Mouse (Mus musculus) cerebellum, adult 9-11 months (tissue): ENCODE data around the gene Tmem56.

Experiments used
- DNase-seq: peaks from one replicate; pipeline ENCODE4 v3.0.0; 2022

Gene Tmem56

DNA sequence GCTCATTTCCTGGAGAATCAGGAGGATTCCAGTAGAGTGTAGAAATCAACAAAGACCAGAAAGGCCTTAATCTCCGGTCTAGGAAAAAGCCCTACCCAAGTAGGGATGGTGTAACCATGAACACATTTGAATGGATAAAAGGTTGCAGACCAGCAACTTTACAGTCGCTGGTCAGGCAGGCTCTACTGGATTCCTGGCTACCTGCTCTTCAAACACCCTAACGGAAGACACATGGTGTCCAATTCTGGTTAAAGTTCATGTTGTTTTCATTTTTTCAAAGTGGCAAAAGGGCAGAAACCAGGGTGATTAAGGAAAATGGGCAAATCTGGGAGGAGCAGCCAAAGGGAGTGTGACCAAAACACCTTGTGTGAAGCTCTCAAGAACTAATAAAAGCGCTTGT is 5.9 kb downstream of the Tmem56 start:
- no peak for DNase-seq

DNA sequence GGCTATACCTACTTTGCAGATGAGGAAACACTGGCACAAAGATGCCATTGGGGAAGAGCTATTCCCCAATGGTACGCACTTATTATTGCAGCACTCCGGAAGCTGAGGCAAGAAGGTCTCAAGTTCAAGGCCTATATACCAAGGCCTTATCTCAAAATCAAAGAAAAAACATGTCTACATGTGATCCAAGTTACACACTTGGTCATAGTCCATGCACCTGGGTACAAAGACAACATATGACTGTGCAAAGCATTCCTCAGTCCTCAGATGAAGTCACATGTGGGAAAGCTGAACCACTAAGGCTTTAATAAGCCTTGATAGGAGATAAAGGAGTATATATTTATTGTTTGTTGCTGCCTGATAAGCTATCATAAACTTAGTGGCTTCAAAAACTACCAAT is 8.9 kb downstream of the Tmem56 start:
- DNase-seq = no peak

GRCm38 (mm10) chr3:121272577-121272976 is 10.3 kb downstream of the Tmem56 start:
- no peak for DNase-seq

GRCm38 (mm10) chr3:121267283-121267682 is 15.6 kb downstream of the Tmem56 start:
- no peak for DNase-seq

DNA sequence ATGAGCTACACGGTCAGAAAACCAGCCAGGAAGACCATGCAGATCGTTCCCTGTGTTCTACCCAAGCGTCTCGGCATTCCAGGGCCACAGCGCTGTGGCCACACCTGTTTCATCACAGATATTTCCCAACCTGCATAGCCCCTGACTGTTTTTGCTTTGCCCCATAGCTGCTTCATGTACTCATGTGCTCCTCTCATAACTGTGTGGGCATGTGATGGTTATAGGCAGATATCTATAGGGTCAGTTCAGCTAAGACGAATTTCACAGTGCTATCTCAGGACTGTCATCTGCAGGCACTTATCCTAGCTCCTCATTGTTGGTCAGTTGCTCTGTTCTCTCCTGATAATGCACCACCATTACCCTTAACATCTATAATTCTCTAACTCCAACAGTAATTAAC is 18.7 kb downstream of the Tmem56 start:
- DNase-seq = no peak

- DNase-seq = peak; percentile 88
Measured at GRCm38 (mm10) chr3:121263205-121263548, 19.7 kb downstream of the Tmem56 start.

- peak; percentile 81 for DNase-seq
Measured at GRCm38 (mm10) chr3:121262521-121263204, 20.2 kb downstream of the Tmem56 start.

GRCm38 (mm10) chr3:121261939-121262520 is 20.9 kb downstream of the Tmem56 start:
- DNase-seq = no peak

DNA sequence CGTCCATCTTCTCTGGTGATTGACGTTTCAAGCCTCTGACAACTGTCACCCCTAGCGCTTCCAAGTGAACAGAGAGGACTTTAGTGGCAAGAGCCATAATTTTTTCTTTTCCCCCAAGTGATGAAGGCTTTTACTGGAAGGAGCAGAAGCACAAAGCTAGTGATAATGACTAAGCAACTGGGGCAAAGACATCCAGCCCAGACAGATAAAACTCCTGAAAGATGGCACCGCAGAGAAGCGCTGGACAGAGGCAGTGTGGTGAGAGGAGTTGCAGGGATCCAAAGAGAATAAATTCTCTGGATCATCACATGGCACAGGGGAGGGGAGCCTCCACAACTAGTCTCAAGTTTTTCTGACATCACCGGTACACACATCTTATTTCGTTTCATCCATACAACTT is 21.6 kb downstream of the Tmem56 start:
- DNase-seq = no peak

DNA sequence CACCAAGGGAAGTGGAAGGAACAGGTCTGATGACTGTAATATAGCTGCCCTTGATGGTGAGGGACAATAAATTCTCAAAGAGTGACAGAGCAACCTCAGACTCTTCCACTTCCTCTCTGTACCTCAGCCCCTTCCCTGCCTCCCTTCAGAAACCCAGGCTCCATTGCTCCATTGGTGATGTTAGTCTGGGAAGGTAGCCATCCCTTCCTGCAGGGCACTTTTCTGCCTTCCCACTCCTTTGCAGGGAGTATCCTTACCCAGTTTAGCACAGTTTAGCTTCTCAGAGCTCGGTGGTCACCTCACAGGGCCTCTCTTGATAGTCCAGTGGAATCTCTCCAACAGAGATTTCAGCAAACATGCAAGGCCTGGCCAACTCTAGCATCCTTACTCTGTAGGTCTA is 22.1 kb downstream of the Tmem56 start:
- no peak for DNase-seq

DNA sequence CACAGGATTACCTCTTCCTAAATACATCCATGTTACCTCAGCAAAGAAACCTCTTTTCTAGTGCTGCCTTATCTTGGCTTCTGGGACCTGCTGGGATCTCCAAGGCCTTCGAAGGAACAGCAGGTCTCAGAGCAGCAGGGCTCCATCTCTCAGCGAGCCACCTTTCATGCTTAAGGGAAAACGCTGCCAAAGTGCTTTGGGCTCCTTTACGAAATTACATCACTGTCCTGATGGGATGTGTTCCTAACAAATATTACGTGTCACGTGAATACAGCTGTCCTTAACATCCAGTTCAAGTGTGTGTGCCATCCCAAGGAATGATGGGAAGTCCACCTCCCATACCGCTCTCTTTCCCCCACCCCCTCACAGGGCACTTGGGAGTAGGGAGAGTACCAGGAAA is 22.9 kb downstream of the Tmem56 start:
- peak; percentile 65 for DNase-seq

DNA sequence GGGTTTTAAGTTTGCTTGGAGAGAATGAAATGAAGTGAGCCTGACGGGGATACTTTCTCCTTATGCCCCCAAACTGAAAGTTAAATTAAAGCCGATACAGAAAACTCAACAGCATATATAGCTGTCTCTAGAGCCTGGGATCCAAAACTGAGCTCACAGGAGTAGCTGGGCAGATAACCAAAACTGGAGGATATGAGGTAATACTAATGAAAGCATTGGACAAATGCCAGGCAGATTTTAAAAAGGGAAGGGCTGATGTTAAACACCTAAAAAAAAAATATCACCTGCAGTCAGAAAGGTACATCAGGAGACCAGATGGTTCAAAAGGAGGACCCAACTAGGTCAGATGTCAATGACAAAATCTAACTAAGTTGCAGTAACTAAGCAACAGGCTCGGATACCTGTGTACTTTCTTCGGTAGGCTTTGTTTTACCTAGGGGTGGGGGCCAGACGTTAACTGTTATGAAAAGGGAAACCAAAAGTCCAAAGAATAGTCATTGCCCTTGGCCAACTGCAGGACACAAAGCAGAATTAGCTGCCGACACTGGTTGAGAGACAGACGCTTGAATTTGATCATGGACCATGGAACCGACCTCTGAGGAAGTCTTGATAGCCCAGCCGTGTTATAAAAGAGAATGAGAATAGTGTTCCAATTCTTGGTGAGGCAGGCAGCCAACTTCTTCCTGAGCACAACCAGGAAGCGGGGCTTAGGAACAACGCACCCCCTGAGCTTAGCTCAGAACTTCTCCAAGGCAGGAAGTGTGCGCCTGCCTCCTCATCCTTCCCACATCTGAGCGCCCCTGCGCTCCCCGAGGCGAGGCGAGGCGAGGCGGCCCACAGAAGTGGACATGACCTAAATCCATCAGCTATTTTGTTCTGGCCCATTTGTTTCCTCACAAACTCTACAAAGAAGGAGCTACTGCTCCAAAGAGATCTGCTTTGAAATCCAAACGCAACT is 24.1 kb downstream of the Tmem56 start:
- DNase-seq = peak; percentile 62

DNA sequence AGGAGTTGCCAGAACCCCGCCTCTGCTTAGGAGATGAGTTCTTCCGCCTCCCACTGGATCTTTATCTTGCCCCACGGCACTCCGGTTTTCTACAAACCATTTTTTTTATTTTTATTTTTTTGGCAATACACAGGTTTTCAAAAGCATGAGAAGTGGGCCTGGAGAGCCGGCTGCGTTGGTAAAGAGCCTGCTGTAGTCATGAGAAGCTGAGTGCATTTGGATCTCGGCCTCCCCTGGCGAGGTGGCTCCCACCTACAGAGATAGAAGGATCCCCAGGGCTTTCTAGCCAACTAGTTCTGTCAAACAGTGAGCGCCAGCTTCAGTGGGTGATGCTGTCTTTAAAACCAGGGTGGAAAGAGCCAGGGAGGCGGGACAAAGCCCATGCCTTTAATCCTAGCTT is 25.5 kb downstream of the Tmem56 start:
- DNase-seq = no peak

DNA sequence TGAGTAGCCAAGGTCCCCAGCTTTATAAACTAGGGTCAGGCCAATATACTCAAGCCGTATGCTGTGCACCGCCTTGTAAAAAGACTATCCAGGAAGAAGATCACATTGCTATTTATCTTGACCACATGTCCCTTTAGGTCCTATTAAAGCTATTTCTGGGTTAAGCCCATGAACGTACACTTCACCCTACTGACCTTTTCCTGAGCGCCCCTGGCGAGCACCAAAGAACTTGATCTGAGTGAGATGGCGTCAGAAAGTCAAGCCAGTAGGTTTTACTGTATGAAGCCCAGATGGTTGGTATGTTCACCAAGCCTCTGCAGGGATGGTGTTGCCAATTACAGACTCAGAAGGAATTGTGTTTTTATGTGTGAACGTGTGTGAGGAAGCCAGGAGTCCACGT is 26.8 kb downstream of the Tmem56 start:
- no peak for DNase-seq

DNA sequence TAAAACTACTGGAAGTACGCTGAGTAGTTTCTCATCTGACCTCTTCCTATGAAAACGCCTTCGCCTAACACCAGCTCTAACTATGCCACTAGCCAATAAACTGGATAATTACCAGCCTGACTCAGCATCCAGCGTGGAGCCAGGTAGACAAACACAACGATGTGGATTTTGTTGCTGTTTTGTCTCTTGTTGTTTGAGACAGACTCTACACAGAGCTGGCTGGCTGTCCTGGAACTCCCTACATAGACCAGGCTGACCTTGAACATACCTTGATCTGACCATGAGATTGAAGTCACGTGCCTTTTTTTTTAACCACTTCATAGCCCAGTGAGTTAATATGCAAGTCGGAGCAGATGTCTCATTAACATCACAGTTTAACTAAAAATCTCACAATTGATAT is 27.4 kb downstream of the Tmem56 start:
- DNase-seq = no peak

DNA sequence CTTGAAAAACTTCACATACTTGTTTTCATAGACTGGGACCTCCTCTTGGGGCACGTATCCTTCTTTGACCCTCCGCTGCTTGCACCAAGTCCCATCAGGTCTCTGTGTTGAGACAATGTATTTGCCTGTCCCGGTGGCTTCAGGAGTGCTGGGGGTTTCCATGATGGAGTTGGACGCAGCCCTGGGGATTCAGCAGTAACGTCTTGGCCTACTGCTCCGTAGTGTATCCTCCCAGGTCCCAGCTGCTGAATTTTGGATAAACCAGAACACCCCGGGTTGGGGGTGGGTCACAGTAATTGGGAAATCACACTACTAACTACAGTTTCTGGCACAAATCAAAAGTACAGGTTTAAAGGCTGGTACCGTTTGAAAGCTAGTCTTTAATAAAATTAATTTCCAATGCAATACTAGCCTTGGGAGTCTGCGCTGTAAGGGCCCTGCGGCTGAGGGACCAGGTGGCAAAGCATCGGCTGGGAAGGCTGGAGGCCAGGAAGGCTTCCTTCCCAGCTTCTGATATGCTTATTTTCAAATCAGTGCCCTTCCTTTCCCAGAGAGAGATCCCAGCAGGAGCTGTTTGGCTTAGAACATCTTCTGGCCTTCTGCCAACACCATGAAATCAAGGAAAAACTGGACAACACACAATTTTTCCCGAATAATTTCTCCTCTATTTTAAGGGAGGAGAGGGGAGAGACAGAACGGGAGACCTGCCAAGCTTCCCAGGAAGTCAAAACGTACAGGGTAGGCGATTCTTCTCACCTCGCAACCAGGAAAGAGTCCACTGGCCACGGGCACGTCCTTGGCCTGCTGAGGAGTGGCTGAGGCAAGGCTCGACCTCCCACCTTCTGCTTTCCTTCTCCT is 32.1 kb downstream of the Tmem56 start:
- peak; percentile 94 for DNase-seq

GRCm38 (mm10) chr3:121250048-121250447 is 32.9 kb downstream of the Tmem56 start:
- peak; percentile 62 for DNase-seq

DNA sequence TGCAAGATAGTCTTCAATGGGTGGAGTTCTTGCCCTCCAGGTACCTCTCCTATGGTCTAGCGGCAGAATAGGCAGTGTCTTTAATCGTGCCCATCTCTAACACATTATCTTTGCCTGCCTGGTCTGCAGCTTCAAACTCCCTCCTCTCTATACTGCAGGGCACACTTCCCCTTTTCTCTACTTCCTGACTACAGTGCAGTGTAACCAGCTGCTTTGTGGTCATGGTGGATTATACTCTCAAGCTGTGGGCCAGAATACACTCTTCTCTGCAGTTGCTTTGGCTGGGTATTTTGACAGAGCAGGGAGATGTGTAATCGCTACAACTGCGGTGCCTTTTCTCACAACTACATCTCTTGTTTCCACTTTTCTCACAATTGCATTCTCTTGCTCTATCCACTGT is 40.0 kb downstream of the Tmem56 start:
- no peak for DNase-seq

DNA sequence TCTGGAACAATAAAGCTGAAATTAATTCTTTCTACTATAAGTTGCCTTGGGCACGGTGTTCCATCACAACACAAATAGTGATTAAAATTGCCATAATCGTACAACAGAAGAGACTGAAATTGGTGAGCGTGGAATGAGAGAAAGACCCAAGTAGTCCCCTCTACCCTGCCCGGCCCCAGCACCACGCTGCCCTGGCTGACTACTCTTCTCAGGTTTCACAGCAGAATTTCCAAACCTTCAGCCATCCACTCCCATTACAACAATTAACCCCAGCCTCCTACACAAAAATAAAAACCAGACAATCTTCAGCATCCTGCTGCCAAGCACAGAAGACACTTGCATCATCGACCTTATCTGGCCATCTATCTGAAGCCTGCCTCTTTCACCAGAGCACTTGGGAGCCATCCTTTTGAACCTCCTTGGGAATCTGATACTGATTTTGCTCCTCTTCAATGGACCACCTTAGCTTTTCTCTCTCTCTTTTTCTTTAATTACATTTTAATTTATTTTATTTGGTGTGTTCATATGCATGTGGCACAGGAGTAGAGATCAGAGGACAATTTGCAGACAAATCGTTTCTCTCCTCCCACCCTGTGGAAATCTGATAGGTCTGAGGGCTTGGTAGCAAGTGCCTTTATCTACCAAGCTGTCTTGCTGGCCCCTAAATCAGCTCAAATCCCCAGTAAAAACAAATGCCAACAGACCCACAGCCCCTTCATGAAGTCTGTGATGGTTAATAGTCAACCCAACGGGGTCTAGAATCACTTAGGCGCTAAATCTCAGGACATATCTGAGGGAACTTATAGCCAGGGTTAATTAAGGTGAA is 40.6 kb downstream of the Tmem56 start:
- no peak for DNase-seq

DNA sequence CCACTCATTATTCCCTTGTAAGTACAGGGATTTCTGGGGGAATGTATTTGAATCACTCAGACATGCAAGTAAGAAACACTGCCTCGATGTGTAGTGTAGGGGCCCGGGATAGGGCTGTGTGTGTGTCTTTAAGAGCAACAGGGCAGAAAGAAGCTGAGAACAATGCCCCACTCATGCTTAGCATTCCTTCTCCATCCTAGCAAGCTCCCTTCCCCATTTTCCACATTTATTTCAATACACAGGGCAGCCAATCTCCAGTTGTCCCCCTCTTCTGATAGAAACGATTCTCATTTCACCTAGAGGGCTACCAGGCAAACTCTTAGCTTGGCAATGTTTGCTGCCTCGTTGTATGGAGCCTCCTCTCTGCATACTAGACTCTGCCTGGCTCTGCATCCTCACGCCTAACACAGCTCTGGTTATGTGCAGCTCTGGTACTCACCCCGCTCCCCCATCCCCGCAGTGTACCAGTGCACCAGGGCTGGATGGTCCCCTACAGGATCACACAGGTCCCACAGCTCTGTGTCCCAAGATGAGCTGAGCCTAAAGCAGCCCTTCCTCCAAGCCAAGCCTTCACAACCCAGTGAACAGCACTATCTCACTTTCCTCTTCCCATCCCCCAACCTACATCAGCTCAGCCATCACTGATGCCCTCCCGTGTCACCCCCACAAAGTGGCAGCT is 42.4 kb downstream of the Tmem56 start:
- peak; percentile 23 for DNase-seq

DNA sequence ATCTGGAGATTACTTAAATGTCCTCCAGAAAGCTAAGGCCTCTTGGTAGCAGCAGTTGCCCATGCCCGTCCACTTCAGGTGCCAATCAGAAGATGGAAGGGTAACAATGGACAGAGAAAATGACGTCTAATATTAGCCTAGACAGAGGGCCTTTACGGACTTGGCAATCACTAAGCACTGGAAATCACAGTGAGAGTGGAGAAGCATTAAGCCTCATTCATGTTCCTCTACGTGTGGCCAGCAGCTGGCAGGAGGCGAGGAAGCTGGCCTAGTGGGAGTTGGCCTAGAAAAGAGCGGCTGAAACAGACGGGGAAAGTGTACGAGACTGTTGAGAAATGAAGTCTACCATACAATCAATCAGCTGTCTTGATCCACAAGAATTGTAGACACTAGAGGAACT is 43.8 kb downstream of the Tmem56 start:
- DNase-seq = peak; percentile 70
